Mouse (Mus musculus) liver, postnatal 0 days (tissue): Measurements from ENCODE around the gene Tmem51. TPM values are rescaled to one million over a fixed set of nuclear protein-coding genes. Genes with fewer than 3 reads are reported as not detected.

ENCODE experiments used
- ATAC-seq: fragments of 200-750 bp; cut with Nextera tagmentation; 2 replicates; pipeline ENCODE4 v1.8.0; 2017; ENCODE audit warnings: mild to moderate bottlenecking, moderate library complexity
- DNase-seq: peaks from one replicate; pipeline ENCODE4 v3.0.0-alpha.2; 2016
- H3K27ac ChIP-seq: fragments of 300-500 bp; sonication (generic); 2 replicates; pipeline ENCODE4 v1.5.1; 2014; ENCODE audit warnings: antibody characterized with exemption, moderate library complexity, mild to moderate bottlenecking, low read depth
- H3K27me3 ChIP-seq: fragments of 300-500 bp; sonication (generic); 2 replicates; pipeline ENCODE4 v1.6.1; 2014; ENCODE audit warnings: low read length, control low read depth, mixed read lengths; ENCODE audit not compliant: insufficient read depth
- H3K36me3 ChIP-seq: fragments of 300-500 bp; sonication (generic); replicated peaks from 2 replicates; pipeline ENCODE4 v1.6.1; 2014; ENCODE audit warnings: mild to moderate bottlenecking, control low read depth, low read length, moderate library complexity, mixed read lengths; ENCODE audit not compliant: insufficient read depth
- H3K4me1 ChIP-seq: fragments of 300-500 bp; sonication (generic); 2 replicates; pipeline ENCODE4 v1.6.1; 2014; ENCODE audit warnings: antibody characterized with exemption, mild to moderate bottlenecking, control low read depth; ENCODE audit not compliant: insufficient read depth
- H3K4me2 ChIP-seq: fragments of 300-500 bp; sonication (generic); 2 replicates; pipeline ENCODE4 v1.6.1; 2014; ENCODE audit warnings: low read depth, mild to moderate bottlenecking, low read length, moderate library complexity, mixed read lengths
- H3K4me3 ChIP-seq: fragments of 300-500 bp; sonication (generic); 2 replicates; pipeline ENCODE4 v1.5.1; 2014; ENCODE audit warnings: low read depth, low read length
- H3K9ac ChIP-seq: fragments of 300-500 bp; sonication (generic); replicated peaks from 2 replicates; pipeline ENCODE4 v1.6.1; 2014; ENCODE audit warnings: mild to moderate bottlenecking, moderate library complexity
- H3K9me3 ChIP-seq: fragments of 300-500 bp; sonication (generic); 2 replicates; pipeline ENCODE4 v1.6.1; 2016; ENCODE audit warnings: mild to moderate bottlenecking, control low read depth, low read length, mixed read lengths
- CTCF ChIP-seq: sonication (generic); IDR thresholded peaks from 2 replicates; pipeline ENCODE4 v1.5.1; 2016; ENCODE audit warnings: antibody characterized with exemption, low read depth
- EP300 ChIP-seq: IDR thresholded peaks from 2 replicates; pipeline ENCODE4 v1.6.1; 2016; ENCODE audit warnings: antibody characterized with exemption, low read depth, mild to moderate bottlenecking
- WGBS: fragments of 180-500 bp; shearing (Covaris S2); extraction: QIAGEN DNeasy Blood & Tissue Kit; methylation state at CpG from one replicate; pipeline ENCODE4 v1.1.7; 2014; ENCODE audit not compliant: insufficient replicate concordance; 5-methylcytosine and 5-hydroxymethylcytosine counted together
- polyA plus RNA-seq: library from polyadenylated mRNA; unstranded; fragments of >200 nt; fragmentation: Nextera tagmentation; extraction: Ambion mirVana; gene quantifications from 2 replicates; pipeline ENCODE4 v1.2.1, GENCODE M21; 2015

Tmem51 gene
- polyA plus RNA-seq, 1 experiment from 2014 or later: 13.7 TPM

GRCm38 (mm10) chr4:142059113-142059840, 24.8 kb downstream of the Tmem51 start:
- no peaks in the 10 kb centered on the region for H3K36me3 ChIP-seq
- no peak overlapping the region for H3K4me2 ChIP-seq
- no peak overlapping the region for H3K27ac ChIP-seq
- peaks cover 28% of the 10 kb centered on the region for H3K4me1 ChIP-seq
- TF ChIP-seq CTCF: no peak
- no peaks in the 10 kb centered on the region for H3K9me3 ChIP-seq
- no peak overlapping the region for H3K4me3 ChIP-seq
- ATAC-seq: no peak
- no peaks in the 10 kb centered on the region for H3K27me3 ChIP-seq
- H3K9ac ChIP-seq: no peak overlapping the region
- DNase-seq: no peak
- WGBS: 80% methylated on average over 13 of the region's 13 CpGs

GRCm38 (mm10) chr4:142057529-142058216, 26.4 kb downstream of the Tmem51 start:
- H3K4me1 ChIP-seq: peaks cover 30% of the 10 kb centered on the region
- no peak overlapping the region for H3K9ac ChIP-seq

GRCm38 (mm10) chr4:142055600-142055999, 28.5 kb downstream of the Tmem51 start:
- no peak overlapping the region for H3K9ac ChIP-seq
- TF ChIP-seq CTCF: no peak
- DNase-seq (no peak), ATAC-seq (no peak)
- H3K27me3 ChIP-seq: no peaks in the 10 kb centered on the region
- 88% methylated on average over 8 of the region's 8 CpGs for WGBS
- H3K4me1 ChIP-seq: peaks cover 30% of the 10 kb centered on the region
- H3K27ac ChIP-seq: no peak overlapping the region
- no peak overlapping the region for H3K4me3 ChIP-seq
- no peak overlapping the region for H3K4me2 ChIP-seq
- no peaks in the 10 kb centered on the region for H3K36me3 ChIP-seq
- H3K9me3 ChIP-seq: no peaks in the 10 kb centered on the region

More at GRCm38 (mm10) chr4:142057529-142058216, 26.4 kb downstream of the Tmem51 start:
- Histone ChIP-seq H3K4me3 (no peak overlapping the region), H3K36me3 (no peaks in the 10 kb centered on the region), H3K27ac (no peak overlapping the region), H3K9me3 (no peaks in the 10 kb centered on the region), H3K27me3 (no peaks in the 10 kb centered on the region), H3K4me2 (no peak overlapping the region)
- no peak for ATAC-seq
- WGBS: 85% methylated on average over 22 of the region's 22 CpGs
- no peak for DNase-seq
- no peak for TF ChIP-seq CTCF
- TF ChIP-seq EP300: no peak

- Histone ChIP-seq H3K27ac (0 out of 2 replicates have a peak overlapping the region, but pooled peaks have one; percentile 22), H3K4me2 (no peak overlapping the region), H3K4me3 (no peak overlapping the region), H3K9me3 (no peaks in the 10 kb centered on the region), H3K36me3 (no peaks in the 10 kb centered on the region), H3K27me3 (no peaks in the 10 kb centered on the region), H3K9ac (no peak overlapping the region), H3K4me1 (peaks cover 35% of the 10 kb centered on the region)
- 61% methylated on average over 11 of the region's 11 CpGs for WGBS
- TF ChIP-seq CTCF: no peak
- no peak for TF ChIP-seq EP300
- DNase-seq (no peak), ATAC-seq (no peak)
Measured at GRCm38 (mm10) chr4:142054580-142054979, 29.5 kb downstream of the Tmem51 start.

GRCm38 (mm10) chr4:142053661-142054448, 30.2 kb downstream of the Tmem51 start:
- Histone ChIP-seq H3K27ac (peak overlapping the region; percentile 71), H3K4me3 (no peak overlapping the region), H3K9ac (no peak overlapping the region), H3K9me3 (no peaks in the 10 kb centered on the region), H3K4me2 (no peak overlapping the region), H3K36me3 (no peaks in the 10 kb centered on the region), H3K27me3 (no peaks in the 10 kb centered on the region), H3K4me1 (peaks cover 43% of the 10 kb centered on the region)
- no peak for DNase-seq
- no peak for ATAC-seq
- WGBS: 44% methylated on average over 9 of the region's 9 CpGs
- TF ChIP-seq CTCF: no peak
- TF ChIP-seq EP300: no peak

- Histone ChIP-seq H3K36me3 (no peaks in the 10 kb centered on the region), H3K27me3 (no peaks in the 10 kb centered on the region), H3K4me3 (no peak overlapping the region), H3K9me3 (no peaks in the 10 kb centered on the region), H3K4me1 (peaks cover 46% of the 10 kb centered on the region), H3K9ac (no peak overlapping the region), H3K27ac (peak overlapping the region; percentile 71), H3K4me2 (no peak overlapping the region)
- ATAC-seq: peak; percentile 68
- TF ChIP-seq CTCF (no peak), EP300 (no peak)
- peak; percentile 66 for DNase-seq
- WGBS: 40% methylated on average over 4 of the region's 4 CpGs
Measured at GRCm38 (mm10) chr4:142053261-142053660, 30.8 kb downstream of the Tmem51 start.
